Mouse (Mus musculus) embryonic facial prominence, embryonic 11.5 days (tissue): ENCODE measurements around the gene Ptdss2. TPM values are rescaled to one million over a fixed set of nuclear protein-coding genes. Genes with fewer than 3 reads are reported as not detected.

Experiments used
- ATAC-seq: fragments of 200-750 bp; cut with Nextera tagmentation; replicated peaks from 2 replicates; pipeline ENCODE4 v1.8.0; 2017; ENCODE audit warnings: low read depth; ENCODE audit not compliant: insufficient number of reproducible peaks, low FRiP score, low TSS enrichment
- DNase-seq: peaks from one replicate; pipeline ENCODE4 v3.0.0-alpha.2; 2015; ENCODE audit warnings: low spot score
- H3K27ac ChIP-seq: fragments of 300-500 bp; sonication (generic); replicated peaks from 2 replicates; pipeline ENCODE4 v1.5.1; 2014; ENCODE audit warnings: mild to moderate bottlenecking, low read depth, low read length, control low read depth
- H3K27me3 ChIP-seq: fragments of 300-500 bp; sonication (generic); 2 replicates; pipeline ENCODE4 v1.6.1; 2014; ENCODE audit warnings: mild to moderate bottlenecking, low read length, moderate library complexity, mixed read lengths; ENCODE audit not compliant: control insufficient read depth, insufficient read depth
- H3K36me3 ChIP-seq: fragments of 300-500 bp; sonication (generic); replicated peaks from 2 replicates; pipeline ENCODE4 v1.6.1; 2014; ENCODE audit warnings: low read depth, mild to moderate bottlenecking, low read length, moderate library complexity, mixed read lengths; ENCODE audit not compliant: control insufficient read depth, insufficient read depth
- H3K4me1 ChIP-seq: fragments of 300-500 bp; sonication (generic); 2 replicates; pipeline ENCODE4 v1.6.1; 2014; ENCODE audit warnings: low read length, mixed read lengths; ENCODE audit not compliant: control insufficient read depth, insufficient read depth
- H3K4me2 ChIP-seq: fragments of 300-500 bp; sonication (generic); 2 replicates; pipeline ENCODE4 v1.6.1; 2014; ENCODE audit warnings: low read depth, mild to moderate bottlenecking, control low read depth, low read length, moderate library complexity
- H3K4me3 ChIP-seq: fragments of 300-500 bp; sonication (generic); 2 replicates; pipeline ENCODE4 v1.5.1; 2014; ENCODE audit warnings: low read depth, low read length, control low read depth
- H3K9ac ChIP-seq: fragments of 300-500 bp; sonication (generic); replicated peaks from 2 replicates; pipeline ENCODE4 v1.6.1; 2014; ENCODE audit warnings: mild to moderate bottlenecking, control low read depth, low read length
- H3K9me3 ChIP-seq: fragments of 300-500 bp; sonication (generic); replicated peaks from 2 replicates; pipeline ENCODE4 v1.6.1; 2016; ENCODE audit warnings: mild to moderate bottlenecking, low read length, inconsistent platforms, mixed read lengths; ENCODE audit not compliant: control insufficient read depth
- WGBS: fragments of 180-500 bp; shearing (Covaris S2); extraction: QIAGEN DNeasy Blood & Tissue Kit; methylation state at CpG from one replicate; pipeline ENCODE4 v1.1.7; 2014; 5-methylcytosine and 5-hydroxymethylcytosine counted together
- polyA plus RNA-seq: library from polyadenylated mRNA; unstranded; fragments of >200 nt; fragmentation: Nextera tagmentation; extraction: Ambion mirVana; gene quantifications from 2 replicates; pipeline ENCODE4 v1.2.1, GENCODE M21; 2014

Ptdss2 gene
- polyA plus RNA-seq, 1 experiment from 2014 or later, result 69.6 TPM

DNA sequence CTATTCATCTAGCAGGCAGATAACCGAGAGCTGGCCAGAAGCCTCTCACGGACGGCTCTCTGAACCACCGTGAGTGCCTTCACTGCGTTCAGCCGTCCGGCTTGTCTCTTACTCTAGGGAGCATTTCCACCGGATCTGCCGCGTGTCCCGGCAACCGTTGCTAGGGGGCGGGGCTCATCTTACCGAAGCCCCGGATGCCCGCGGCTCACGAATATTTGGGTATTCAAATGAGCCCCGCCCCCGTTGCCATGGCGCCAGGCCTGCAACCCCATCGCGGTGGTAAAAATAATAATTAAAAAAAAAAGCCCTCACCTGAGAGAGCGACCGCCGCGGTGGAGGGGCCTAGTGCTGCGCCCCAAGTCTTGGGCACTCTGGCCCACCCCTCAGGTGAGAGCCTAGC is 72.6 kb downstream of the Ptdss2 start:
- 1% methylated on average over 28 of the region's 28 CpGs for WGBS
- H3K27ac ChIP-seq, result peak overlapping the region; percentile 31

DNA sequence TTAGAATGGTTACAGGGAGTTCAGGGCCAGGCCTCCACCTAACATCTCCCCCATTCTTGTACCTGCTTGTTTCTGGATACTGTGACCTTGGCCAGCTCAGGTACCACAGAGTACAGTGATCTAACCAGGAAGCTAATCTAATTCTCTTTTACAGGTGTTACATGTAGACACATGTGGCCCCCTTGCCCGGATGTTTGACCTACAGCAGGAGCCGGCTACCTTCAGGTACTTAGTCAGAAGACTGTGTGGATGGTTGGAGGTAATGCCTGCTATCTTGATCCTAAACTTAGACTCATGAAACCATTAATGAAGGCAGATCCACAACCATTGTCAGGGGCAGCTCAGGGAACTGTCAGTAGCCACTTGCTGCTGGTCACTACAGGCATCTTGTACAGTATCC is 73.6 kb downstream of the Ptdss2 start:
- no peak overlapping the region for H3K27ac ChIP-seq
- H3K4me1 ChIP-seq, result peaks cover 3% of the 10 kb centered on the region; the same call in 1 of the 2 replicates

More for the DNA sequence above, 72.6 kb downstream of the Ptdss2 start:
- Histone ChIP-seq H3K27me3 (no peaks in the 10 kb centered on the region), H3K4me3 (peak overlapping the region; percentile 88), H3K36me3 (peaks cover 3% of the 10 kb centered on the region), H3K9me3 (no peaks in the 10 kb centered on the region), H3K4me2 (peak overlapping the region; percentile 75), H3K4me1 (peaks cover 3% of the 10 kb centered on the region; the same call in 1 of the 2 replicates), H3K9ac (peak overlapping the region; percentile 54)
- peak; percentile 35 for ATAC-seq
- peak; percentile 97 for DNase-seq

DNA sequence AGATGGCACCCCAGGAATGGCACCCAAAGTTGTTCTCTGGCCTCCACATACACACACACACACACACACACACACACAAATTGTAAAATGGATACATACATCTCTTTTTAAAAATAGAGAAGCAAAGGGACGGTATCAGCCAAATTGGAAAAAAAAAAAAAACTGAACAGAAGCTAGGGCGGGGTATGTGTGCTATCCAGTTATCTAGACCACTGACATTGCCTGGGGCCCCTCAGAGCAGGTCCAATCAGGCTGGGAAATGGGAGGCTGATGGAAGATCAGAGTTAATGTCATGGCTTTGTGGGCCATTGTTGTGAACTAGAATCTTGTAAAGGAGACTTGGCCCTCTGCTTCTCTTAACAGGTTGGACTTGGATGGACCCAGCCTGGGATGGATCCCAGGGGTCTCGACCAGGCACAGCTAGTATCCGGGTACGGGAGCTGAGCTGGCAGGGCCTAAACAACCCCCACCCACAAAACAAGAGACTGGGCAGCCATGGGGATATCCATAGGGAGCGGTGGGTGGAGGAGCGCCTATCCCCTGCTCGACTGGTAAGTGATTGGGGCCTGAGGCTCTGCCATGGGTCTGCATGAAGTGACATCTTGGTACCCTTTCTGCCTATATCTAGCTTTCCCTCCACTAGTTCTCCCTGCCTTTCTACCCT is 74.6 kb downstream of the Ptdss2 start:
- Histone ChIP-seq H3K27me3 (no peaks in the 10 kb centered on the region), H3K4me2 (no peak overlapping the region), H3K4me3 (no peak overlapping the region), H3K36me3 (no peaks in the 10 kb centered on the region; the same call in 1 of the 2 replicates), H3K9me3 (no peaks in the 10 kb centered on the region), H3K27ac (no peak overlapping the region), H3K9ac (no peak overlapping the region), H3K4me1 (peaks cover 3% of the 10 kb centered on the region; the same call in 1 of the 2 replicates)
- no peak for DNase-seq
- 90% methylated on average over 8 of the region's 8 CpGs for WGBS
- ATAC-seq, result no peak

More for the DNA sequence above, 73.6 kb downstream of the Ptdss2 start:
- DNase-seq (no peak), ATAC-seq (no peak)
- no peaks in the 10 kb centered on the region for H3K9me3 ChIP-seq
- WGBS, result 89% methylated on average over 2 of the region's 2 CpGs
- H3K4me2 ChIP-seq, result no peak overlapping the region
- no peak overlapping the region for H3K9ac ChIP-seq
- H3K27me3 ChIP-seq, result no peaks in the 10 kb centered on the region
- peaks cover 1% of the 10 kb centered on the region for H3K36me3 ChIP-seq
- H3K4me3 ChIP-seq, result no peak overlapping the region

DNA sequence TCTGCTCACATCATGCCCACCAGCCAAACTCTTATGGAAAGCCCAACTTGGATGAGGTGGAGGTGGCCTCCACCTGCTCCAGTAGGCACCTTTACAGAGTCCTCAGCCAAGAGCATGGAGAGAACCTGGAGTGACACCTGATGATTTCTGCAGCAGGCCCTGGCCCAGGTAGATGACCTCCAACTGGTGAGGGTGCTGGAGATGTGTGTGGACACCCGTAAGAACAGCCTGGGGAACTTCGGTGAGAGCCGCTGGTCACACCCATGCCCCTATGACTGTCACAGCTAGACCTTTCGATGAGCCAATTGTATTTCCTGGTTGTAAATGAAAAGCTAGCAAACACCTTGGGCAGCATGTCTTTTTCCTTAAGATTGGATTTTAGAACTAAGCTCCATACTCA is 75.9 kb downstream of the Ptdss2 start:
- Histone ChIP-seq H3K9ac (no peak overlapping the region; the same call in 1 of the 2 replicates), H3K4me2 (no peak overlapping the region), H3K4me1 (no peaks in the 10 kb centered on the region), H3K36me3 (no peaks in the 10 kb centered on the region), H3K4me3 (no peak overlapping the region), H3K27ac (no peak overlapping the region), H3K9me3 (no peaks in the 10 kb centered on the region), H3K27me3 (no peaks in the 10 kb centered on the region)
- DNase-seq, result no peak
- ATAC-seq, result no peak
- 96% methylated on average over 4 of the region's 4 CpGs for WGBS

DNA sequence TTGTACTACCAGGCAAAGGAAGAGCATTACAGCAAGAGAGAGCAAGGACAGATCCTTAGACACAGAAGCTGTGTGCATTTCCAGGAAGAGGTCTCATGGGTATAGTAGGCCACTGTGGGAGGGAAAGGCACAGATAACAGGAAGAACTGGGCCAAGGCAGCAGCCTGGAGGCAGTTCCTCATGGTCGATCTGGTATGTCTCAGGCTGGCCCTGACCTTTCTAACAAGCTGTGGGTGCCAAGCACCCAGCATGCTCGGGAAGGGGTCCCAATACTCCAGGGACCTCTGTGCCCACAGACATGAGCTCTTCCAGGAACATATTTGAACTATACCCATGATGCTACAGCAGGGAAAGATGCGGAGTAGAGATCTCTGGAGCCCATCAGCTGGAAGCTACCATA is 82.4 kb downstream of the Ptdss2 start:
- ATAC-seq, result no peak
- no peaks in the 10 kb centered on the region; the same call in 1 of the 2 replicates for H3K36me3 ChIP-seq
- no peak overlapping the region for H3K27ac ChIP-seq
- no peak overlapping the region for H3K4me2 ChIP-seq
- WGBS, result 77% methylated on average over 3 of the region's 3 CpGs
- H3K9me3 ChIP-seq, result no peaks in the 10 kb centered on the region
- no peak overlapping the region for H3K9ac ChIP-seq
- H3K4me3 ChIP-seq, result no peak overlapping the region
- no peaks in the 10 kb centered on the region for H3K27me3 ChIP-seq
- DNase-seq, result no peak
- no peaks in the 10 kb centered on the region for H3K4me1 ChIP-seq

DNA sequence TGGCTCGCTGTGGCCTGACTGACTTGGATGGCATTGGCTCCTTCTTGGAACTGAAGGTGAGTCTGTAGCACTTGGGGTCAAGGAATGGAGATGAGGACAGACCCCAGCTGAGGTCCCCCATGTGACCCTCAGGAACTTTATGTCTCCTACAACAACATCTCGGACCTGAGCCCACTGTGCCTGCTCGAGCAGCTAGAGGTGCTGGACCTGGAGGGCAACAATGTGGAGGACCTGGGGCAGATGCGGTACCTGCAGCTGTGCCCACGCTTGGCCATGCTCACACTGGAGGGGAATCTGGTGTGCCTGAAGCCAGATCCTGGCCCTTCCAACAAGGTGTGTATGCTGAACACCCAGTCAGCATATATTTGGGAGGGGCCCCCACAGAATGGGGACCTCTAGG is 83.3 kb downstream of the Ptdss2 start:
- H3K4me3 ChIP-seq, result no peak overlapping the region

DNA sequence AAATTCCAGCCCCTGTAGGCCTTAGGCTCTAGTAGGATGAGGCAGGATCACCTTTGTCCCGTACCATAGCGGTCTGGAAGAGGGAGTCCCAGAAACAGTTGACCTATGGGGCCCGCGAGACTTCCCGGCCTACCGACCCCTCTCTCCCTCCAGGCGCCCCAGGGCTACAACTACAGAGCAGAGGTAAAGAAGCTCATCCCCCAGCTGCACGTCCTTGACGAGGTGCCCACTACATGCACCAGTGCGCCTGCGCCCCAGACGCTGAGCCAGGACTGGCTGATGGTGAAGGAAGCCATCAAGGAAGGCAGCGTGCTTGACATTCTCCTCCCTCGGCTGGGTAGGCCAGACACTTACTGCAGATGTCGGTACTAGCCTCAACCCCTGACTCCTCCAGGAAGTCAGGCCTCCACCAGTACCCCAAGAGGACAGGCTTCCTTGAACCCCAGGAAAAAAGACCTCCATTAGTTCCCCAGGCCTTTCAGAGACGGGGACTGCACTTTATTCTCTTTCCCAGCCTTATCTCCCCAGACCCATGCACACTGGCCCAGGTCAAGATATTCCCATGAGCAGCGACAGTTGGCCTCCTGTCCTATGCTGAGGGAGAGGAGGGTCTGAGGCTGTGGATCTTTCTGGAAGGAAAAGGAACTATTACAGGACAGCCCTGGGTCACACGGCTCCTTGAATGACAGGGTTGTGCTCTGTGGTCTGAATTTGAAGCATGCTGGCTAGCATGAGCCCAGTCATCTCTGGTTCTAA is 84.2 kb downstream of the Ptdss2 start:
- Histone ChIP-seq H3K4me2 (no peak overlapping the region), H3K27ac (no peak overlapping the region), H3K9ac (no peak overlapping the region), H3K4me1 (no peaks in the 10 kb centered on the region), H3K36me3 (no peaks in the 10 kb centered on the region; the same call in 1 of the 2 replicates), H3K27me3 (no peaks in the 10 kb centered on the region), H3K4me3 (no peak overlapping the region), H3K9me3 (no peaks in the 10 kb centered on the region)
- no peak for DNase-seq
- WGBS, result 93% methylated on average over 18 of the region's 18 CpGs
- ATAC-seq, result no peak

More for the DNA sequence above, 83.3 kb downstream of the Ptdss2 start:
- H3K27ac ChIP-seq, result no peak overlapping the region
- H3K4me1 ChIP-seq, result no peaks in the 10 kb centered on the region
- no peaks in the 10 kb centered on the region; the same call in 1 of the 2 replicates for H3K36me3 ChIP-seq
- 90% methylated on average over 5 of the region's 5 CpGs for WGBS
- no peaks in the 10 kb centered on the region for H3K27me3 ChIP-seq
- H3K4me2 ChIP-seq, result no peak overlapping the region
- no peak overlapping the region for H3K9ac ChIP-seq
- no peaks in the 10 kb centered on the region for H3K9me3 ChIP-seq
- DNase-seq, result no peak
- no peak for ATAC-seq
